Mouse (Mus musculus): ENCODE results near the gene Ly75. TPM values are rescaled to one million over a fixed set of nuclear protein-coding genes. Genes with fewer than 3 reads are reported as not detected.

The Ly75 gene
- polyA plus RNA-seq, 1 experiment from 2014 or later, result 1.1 TPM

DNA sequence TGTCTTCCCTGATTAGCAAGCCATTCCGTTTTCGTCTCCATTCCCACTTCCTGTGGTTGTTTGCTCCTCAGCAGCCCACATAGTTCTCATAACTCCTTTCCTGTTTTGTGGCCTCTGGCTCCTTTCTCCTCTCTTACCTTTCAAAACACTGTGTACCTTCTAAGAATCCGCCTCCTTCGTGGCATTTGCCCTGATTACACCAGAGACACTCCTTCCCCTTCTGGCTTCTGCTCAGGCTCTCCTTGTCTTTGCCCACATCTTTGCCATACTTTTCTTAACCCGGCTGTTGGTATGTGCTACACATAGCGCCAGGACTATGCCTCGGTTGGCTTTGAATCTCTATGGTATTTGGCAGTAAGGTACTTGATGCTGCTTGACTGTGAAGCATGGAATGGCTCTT is 35.2 kb downstream of the Ly75 start:
- no peak overlapping the region for H3K27ac ChIP-seq (replicated peaks)
- no peaks in the 10 kb centered on the region for H3K4me1 ChIP-seq
- no peaks in the 10 kb centered on the region for H3K9me3 ChIP-seq (replicated peaks)
- whole genome bisulfite sequencing, result 92% methylated on average over 7 of the region's 7 CpGs
- no peak overlapping the region for H3K4me2 ChIP-seq
- no peaks in the 10 kb centered on the region for H3K36me3 ChIP-seq
- H3K27me3 ChIP-seq (replicated peaks), result peaks cover 20% of the 10 kb centered on the region
- no peak overlapping the region for H3K9ac ChIP-seq (replicated peaks)
- no peak overlapping the region for H3K4me3 ChIP-seq (replicated peaks)
- ATAC-seq (ENCODE audit: low FRiP score), result no peak

DNA sequence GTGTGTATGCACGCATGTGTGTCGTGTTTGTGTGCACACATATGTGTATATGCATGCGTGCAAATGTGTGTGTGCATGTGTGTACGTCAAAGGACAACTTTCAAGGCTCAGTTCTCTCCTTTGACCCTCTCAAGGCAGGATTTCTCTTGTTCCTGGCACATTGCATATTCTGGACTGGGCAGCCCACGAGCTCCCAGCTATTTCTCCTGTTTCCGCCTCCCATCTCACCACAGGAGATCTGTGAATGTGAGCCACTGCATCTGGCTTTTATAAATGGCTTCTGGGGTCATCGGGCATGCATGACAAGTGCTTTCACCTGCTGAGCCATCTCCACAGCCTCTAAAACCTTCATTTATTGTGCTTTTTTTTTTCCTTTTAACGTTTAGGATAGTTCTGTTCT is 36.6 kb downstream of the Ly75 start:
- 54% methylated on average over 8 of the region's 8 CpGs for WGBS
- Histone ChIP-seq H3K4me1 (no peaks in the 10 kb centered on the region), H3K27me3 (replicated peaks) (peaks cover 20% of the 10 kb centered on the region), H3K27ac (replicated peaks) (no peak overlapping the region), H3K9ac (replicated peaks) (no peak overlapping the region), H3K9me3 (replicated peaks) (no peaks in the 10 kb centered on the region), H3K36me3 (no peaks in the 10 kb centered on the region), H3K4me3 (replicated peaks) (no peak overlapping the region), H3K4me2 (no peak overlapping the region)
- no peak for ATAC-seq (ENCODE audit: low FRiP score)

- no peak overlapping the region for H3K27ac ChIP-seq (replicated peaks)
- 55% methylated on average over 7 of the region's 7 CpGs for WGBS
- no peak overlapping the region for H3K9ac ChIP-seq (replicated peaks)
- H3K9me3 ChIP-seq (replicated peaks), result no peaks in the 10 kb centered on the region
- no peak overlapping the region for H3K4me3 ChIP-seq (replicated peaks)
- H3K27me3 ChIP-seq (replicated peaks), result peaks cover 23% of the 10 kb centered on the region
- H3K4me1 ChIP-seq, result no peaks in the 10 kb centered on the region
- ATAC-seq (ENCODE audit: low FRiP score), result peak; percentile 38; the same call in 1 of the 2 replicates
- H3K4me2 ChIP-seq, result no peak overlapping the region
- no peaks in the 10 kb centered on the region for H3K36me3 ChIP-seq
These were observed 37.4 kb downstream of the Ly75 start for GRCm38 (mm10) chr2:60345717-60346116.

- Histone ChIP-seq H3K27ac (replicated peaks) (no peak overlapping the region), H3K36me3 (no peaks in the 10 kb centered on the region), H3K4me1 (no peaks in the 10 kb centered on the region), H3K9ac (replicated peaks) (no peak overlapping the region), H3K4me2 (no peak overlapping the region), H3K27me3 (replicated peaks) (peaks cover 17% of the 10 kb centered on the region), H3K9me3 (replicated peaks) (no peaks in the 10 kb centered on the region), H3K4me3 (replicated peaks) (no peak overlapping the region)
- WGBS, result 22% methylated on average over 11 of the region's 11 CpGs
- no peak for ATAC-seq (ENCODE audit: low FRiP score)
These were observed 39.4 kb downstream of the Ly75 start for GRCm38 (mm10) chr2:60343607-60344289.

GRCm38 (mm10) chr2:60342107-60342880 is 40.8 kb downstream of the Ly75 start:
- H3K36me3 ChIP-seq, result no peaks in the 10 kb centered on the region
- H3K9ac ChIP-seq (replicated peaks), result no peak overlapping the region
- no peaks in the 10 kb centered on the region for H3K9me3 ChIP-seq (replicated peaks)
- no peak overlapping the region for H3K4me2 ChIP-seq
- H3K27ac ChIP-seq (replicated peaks), result no peak overlapping the region
- H3K27me3 ChIP-seq (replicated peaks), result peaks cover 13% of the 10 kb centered on the region
- H3K4me3 ChIP-seq (replicated peaks), result no peak overlapping the region
- WGBS, result 51% methylated on average over 4 of the region's 4 CpGs
- ATAC-seq (ENCODE audit: low FRiP score), result no peak
- no peaks in the 10 kb centered on the region for H3K4me1 ChIP-seq

DNA sequence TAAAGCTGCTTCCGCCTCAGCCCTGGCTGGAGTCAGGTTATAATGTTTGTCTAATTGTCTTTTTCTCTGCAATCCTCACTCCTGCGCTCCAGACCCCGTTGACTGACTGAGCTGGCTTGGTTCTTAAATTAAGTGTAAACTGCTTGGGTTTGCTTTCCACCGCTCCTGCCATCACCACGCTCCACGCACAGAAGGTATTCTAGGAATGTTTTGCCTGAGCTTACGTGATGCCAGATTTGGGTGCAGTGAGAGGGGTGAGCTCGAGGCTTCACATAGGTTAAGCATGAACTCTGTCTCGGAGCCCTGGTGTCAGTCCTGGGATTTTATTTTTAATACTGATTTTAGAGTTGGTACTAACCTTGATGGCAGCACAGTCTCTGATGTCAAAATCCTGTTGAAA is 45.2 kb downstream of the Ly75 start:
- ATAC-seq (ENCODE audit: low FRiP score), result no peak
- WGBS, result 53% methylated on average over 9 of the region's 9 CpGs
- no peak overlapping the region for H3K4me2 ChIP-seq
- H3K9ac ChIP-seq (replicated peaks), result no peak overlapping the region
- no peaks in the 10 kb centered on the region for H3K36me3 ChIP-seq
- peaks cover 10% of the 10 kb centered on the region for H3K27me3 ChIP-seq (replicated peaks)
- H3K4me1 ChIP-seq, result no peaks in the 10 kb centered on the region
- no peak overlapping the region for H3K27ac ChIP-seq (replicated peaks)
- H3K4me3 ChIP-seq (replicated peaks), result no peak overlapping the region
- no peaks in the 10 kb centered on the region for H3K9me3 ChIP-seq (replicated peaks)

DNA sequence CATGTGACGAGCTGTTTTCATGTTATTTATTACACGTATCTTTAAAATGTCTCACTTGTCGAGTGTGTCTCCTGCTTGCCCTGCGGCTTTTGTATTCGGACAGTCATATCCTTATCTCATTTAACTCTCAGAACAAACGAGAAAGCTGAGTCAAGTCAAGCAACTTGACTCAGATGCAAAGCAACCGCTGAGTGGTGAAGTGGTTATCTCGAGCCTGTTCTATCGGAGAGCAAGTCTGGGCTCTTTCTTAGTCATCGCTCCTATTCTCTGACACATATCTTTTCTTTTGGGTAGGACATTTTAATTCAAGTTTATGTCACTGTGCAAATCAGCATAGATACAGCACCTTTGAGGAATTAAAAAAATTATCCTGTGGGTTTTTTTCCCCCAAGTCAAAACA is 54.5 kb downstream of the Ly75 start:
- no peak overlapping the region for H3K4me2 ChIP-seq
- ATAC-seq (ENCODE audit: low FRiP score), result no peak
- H3K4me1 ChIP-seq, result no peaks in the 10 kb centered on the region
- no peaks in the 10 kb centered on the region for H3K27me3 ChIP-seq (replicated peaks)
- WGBS, result 94% methylated on average over 10 of the region's 10 CpGs
- no peaks in the 10 kb centered on the region for H3K36me3 ChIP-seq
- no peak overlapping the region for H3K27ac ChIP-seq (replicated peaks)
- H3K9ac ChIP-seq (replicated peaks), result no peak overlapping the region
- H3K9me3 ChIP-seq (replicated peaks), result no peaks in the 10 kb centered on the region
- H3K4me3 ChIP-seq (replicated peaks), result no peak overlapping the region

GRCm38 (mm10) chr2:60327581-60327980 is 55.5 kb downstream of the Ly75 start:
- Histone ChIP-seq H3K4me1 (no peaks in the 10 kb centered on the region), H3K27me3 (replicated peaks) (no peaks in the 10 kb centered on the region), H3K9me3 (replicated peaks) (no peaks in the 10 kb centered on the region), H3K27ac (replicated peaks) (no peak overlapping the region), H3K9ac (replicated peaks) (no peak overlapping the region), H3K36me3 (no peaks in the 10 kb centered on the region), H3K4me2 (no peak overlapping the region), H3K4me3 (replicated peaks) (no peak overlapping the region)
- 91% methylated on average over 11 of the region's 11 CpGs for WGBS
- no peak for ATAC-seq (ENCODE audit: low FRiP score)

DNA sequence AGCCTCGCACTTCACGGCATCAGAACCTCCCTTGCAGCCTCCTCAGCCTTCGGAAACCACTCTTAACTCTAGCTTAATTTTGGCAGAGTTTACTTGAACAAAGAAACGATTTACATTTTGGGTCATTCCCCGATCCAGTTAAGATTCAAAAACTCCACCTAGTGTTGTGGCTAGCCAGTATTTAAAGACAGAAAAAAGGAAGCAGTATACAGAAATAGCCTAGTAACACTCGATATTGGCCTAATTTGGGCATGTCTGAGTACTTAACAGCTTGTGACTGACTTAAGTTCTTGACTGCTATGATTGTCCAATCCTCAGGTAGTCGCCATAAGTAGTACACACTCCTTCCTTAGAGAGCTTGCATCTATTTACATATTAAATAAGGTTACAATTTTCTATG is 56.2 kb downstream of the Ly75 start:
- ATAC-seq (ENCODE audit: low FRiP score), result no peak
- no peak overlapping the region for H3K27ac ChIP-seq (replicated peaks)
- WGBS, result 92% methylated on average over 7 of the region's 7 CpGs

GRCm38 (mm10) chr2:60323411-60323810 is 59.7 kb downstream of the Ly75 start:
- no peak overlapping the region for H3K4me2 ChIP-seq
- no peaks in the 10 kb centered on the region for H3K27me3 ChIP-seq (replicated peaks)
- 87% methylated on average over 5 of the region's 5 CpGs for WGBS
- H3K27ac ChIP-seq (replicated peaks), result no peak overlapping the region
- ATAC-seq (ENCODE audit: low FRiP score), result no peak
- no peaks in the 10 kb centered on the region for H3K9me3 ChIP-seq (replicated peaks)
- H3K9ac ChIP-seq (replicated peaks), result no peak overlapping the region
- no peaks in the 10 kb centered on the region for H3K4me1 ChIP-seq
- no peak overlapping the region for H3K4me3 ChIP-seq (replicated peaks)
- H3K36me3 ChIP-seq, result no peaks in the 10 kb centered on the region

More for the DNA sequence above, 56.2 kb downstream of the Ly75 start:
- Histone ChIP-seq H3K4me1 (no peaks in the 10 kb centered on the region), H3K4me2 (no peak overlapping the region), H3K4me3 (replicated peaks) (no peak overlapping the region), H3K36me3 (no peaks in the 10 kb centered on the region), H3K9me3 (replicated peaks) (no peaks in the 10 kb centered on the region), H3K27me3 (replicated peaks) (no peaks in the 10 kb centered on the region), H3K9ac (replicated peaks) (no peak overlapping the region)

DNA sequence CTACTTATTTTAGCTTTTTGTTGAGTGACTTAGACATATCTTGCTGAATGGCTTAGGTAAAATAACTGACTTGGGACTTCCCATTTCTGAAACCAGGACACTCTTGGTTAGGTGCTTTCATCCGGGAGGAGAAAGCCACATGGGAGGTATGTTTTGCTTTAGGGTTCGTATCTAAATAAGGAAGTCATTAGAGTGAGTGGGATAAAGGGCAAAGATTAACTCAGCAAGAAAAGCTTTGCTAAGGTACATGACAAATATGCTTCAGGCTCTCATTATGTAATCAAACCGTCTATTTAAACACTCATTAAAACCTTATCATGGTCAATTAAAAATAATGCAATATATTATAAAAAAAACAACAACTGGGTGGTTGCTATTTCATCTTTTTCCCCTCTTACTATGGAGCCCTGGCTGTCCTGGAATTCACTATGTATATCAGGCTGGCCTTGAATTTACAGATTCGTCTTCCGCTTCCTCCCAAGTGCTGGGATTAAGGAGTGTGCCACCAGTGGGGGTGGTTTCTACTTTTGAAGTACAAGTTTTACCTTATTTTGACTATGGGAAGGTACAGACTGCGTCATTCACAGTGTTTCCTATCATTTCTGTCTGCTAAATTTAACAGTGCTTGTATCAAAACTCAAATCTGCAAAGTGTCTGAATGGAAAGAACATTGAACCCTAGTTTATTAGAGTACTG is 60.9 kb downstream of the Ly75 start:
- Histone ChIP-seq H3K9me3 (replicated peaks) (no peaks in the 10 kb centered on the region), H3K27ac (replicated peaks) (no peak overlapping the region), H3K36me3 (no peaks in the 10 kb centered on the region), H3K9ac (replicated peaks) (no peak overlapping the region), H3K27me3 (replicated peaks) (no peaks in the 10 kb centered on the region), H3K4me2 (no peak overlapping the region), H3K4me3 (replicated peaks) (no peak overlapping the region), H3K4me1 (no peaks in the 10 kb centered on the region)
- 82% methylated on average over 6 of the region's 6 CpGs for WGBS
- no peak for ATAC-seq (ENCODE audit: low FRiP score)

DNA sequence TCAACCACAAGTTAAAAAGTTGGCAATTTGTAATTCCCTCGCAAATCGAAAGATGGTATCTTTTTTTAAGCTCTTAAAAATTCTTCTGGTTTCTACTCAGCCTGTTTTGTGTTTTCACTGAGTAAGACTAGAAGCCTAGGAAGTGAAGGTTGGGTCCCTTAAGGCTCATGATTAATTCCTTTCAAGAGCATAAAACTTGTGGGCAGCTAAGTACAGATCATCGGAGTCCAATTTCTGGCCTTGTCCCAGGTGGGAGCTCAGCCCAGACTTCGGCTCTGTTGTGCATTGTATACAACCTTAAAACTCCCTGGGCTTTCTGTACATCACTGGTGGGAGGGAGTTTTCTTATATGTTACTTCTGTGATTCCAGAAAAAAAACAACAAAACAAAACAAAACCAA is 79.3 kb downstream of the Ly75 start:
- H3K36me3 ChIP-seq, result no peaks in the 10 kb centered on the region
- H3K27ac ChIP-seq (replicated peaks), result no peak overlapping the region
- WGBS, result 88% methylated on average over 4 of the region's 4 CpGs
- no peak overlapping the region for H3K4me2 ChIP-seq
- H3K27me3 ChIP-seq (replicated peaks), result no peaks in the 10 kb centered on the region
- ATAC-seq (ENCODE audit: low FRiP score), result no peak
- H3K9me3 ChIP-seq (replicated peaks), result no peaks in the 10 kb centered on the region
- no peak overlapping the region for H3K9ac ChIP-seq (replicated peaks)
- H3K4me1 ChIP-seq, result no peaks in the 10 kb centered on the region
- H3K4me3 ChIP-seq (replicated peaks), result no peak overlapping the region

Data from neural tube, embryonic 15.5 days (tissue).